Mouse (Mus musculus) erythroblast, embryonic 14.5 days (primary cell): Measurements from ENCODE around the gene Hist1h2bp. TPM values are rescaled to one million over a fixed set of nuclear protein-coding genes. Genes with fewer than 3 reads are reported as not detected.
"Not testable (repeated sequence)": the region's sequence is repeated elsewhere in the genome, so short reads cannot be mapped to it uniquely, and the experiment has no call there.

ENCODE experiments used
- H3K27me3 ChIP-seq: 2 replicates; pipeline ENCODE4 v1.6.1; 2012; ENCODE audit warnings: inconsistent platforms; ENCODE audit not compliant: control insufficient read depth
- H3K36me3 ChIP-seq: 2 replicates; pipeline ENCODE4 v1.6.1; 2012; ENCODE audit warnings: mild to moderate bottlenecking, inconsistent platforms; ENCODE audit not compliant: control insufficient read depth
- H3K4me1 ChIP-seq: 2 replicates; pipeline ENCODE4 v1.6.1; 2012; ENCODE audit warnings: inconsistent platforms; ENCODE audit not compliant: control insufficient read depth
- H3K4me3 ChIP-seq: replicated peaks from 2 replicates; pipeline ENCODE3; 2012; ENCODE audit warnings: moderate library complexity, mild to moderate bottlenecking, inconsistent platforms
- H3K9me3 ChIP-seq: 2 replicates; pipeline ENCODE4 v1.6.1; 2012; ENCODE audit warnings: low read length, inconsistent platforms, mixed read lengths; ENCODE audit not compliant: control insufficient read depth
- GATA1 ChIP-seq: IDR thresholded peaks from 2 replicates; pipeline ENCODE4 v1.6.1; 2012; ENCODE audit warnings: low read length, inconsistent platforms, mixed read lengths
- TAL1 ChIP-seq: IDR thresholded peaks from 3 replicates; pipeline ENCODE4 v1.6.1; 2012; ENCODE audit warnings: low read length, inconsistent platforms, mixed read lengths
- polyA plus RNA-seq: library from polyadenylated mRNA; stranded (reverse); fragments of >175 nt; gene quantifications from 2 replicates; pipeline ENCODE4 v1.2.3, GENCODE M21; 2012

Hist1h2bp gene
- polyA plus RNA-seq, 1 experiment, result 5.1 TPM

GRCm38 (mm10) chr13:21783255-21783617 is 4.0 kb upstream of the Hist1h2bp start, which contains the start of gene Hist1h3i:
Gene Hist1h3i (minus strand): TSS chr13:21783370.
- peak within 1 kb of the TSS; percentile 88 for H3K4me3 ChIP-seq
- H3K36me3 ChIP-seq, result peaks cover 8% of the 10 kb centered on the region
- H3K4me1 ChIP-seq, result peaks cover 73% of the 10 kb centered on the region
- peaks cover 2% of the 10 kb centered on the region; the same call in 1 of the 2 replicates for H3K9me3 ChIP-seq
- TF ChIP-seq GATA1 (no peak), TAL1 (no peak)
- H3K27me3 ChIP-seq, result no peaks in the 10 kb centered on the region

GRCm38 (mm10) chr13:21783734-21784161 is 3.5 kb upstream of the Hist1h2bp start:
- peaks cover 74% of the 10 kb centered on the region for H3K4me1 ChIP-seq
- H3K36me3 ChIP-seq, result peaks cover 8% of the 10 kb centered on the region
- TF ChIP-seq TAL1, result no peak
- no peak for TF ChIP-seq GATA1
- H3K27me3 ChIP-seq, result no peaks in the 10 kb centered on the region
- peaks cover 2% of the 10 kb centered on the region; the same call in 1 of the 2 replicates for H3K9me3 ChIP-seq
- H3K4me3 ChIP-seq, result peak overlapping the region; percentile 63

GRCm38 (mm10) chr13:21784311-21784710 is 3.0 kb upstream of the Hist1h2bp start:
- TF ChIP-seq GATA1 (no peak), TAL1 (no peak)
- Histone ChIP-seq H3K36me3 (peaks cover 8% of the 10 kb centered on the region), H3K4me1 (peaks cover 76% of the 10 kb centered on the region), H3K4me3 (peak overlapping the region; percentile 63), H3K27me3 (no peaks in the 10 kb centered on the region), H3K9me3 (peaks cover 2% of the 10 kb centered on the region; the same call in 1 of the 2 replicates)

- Histone ChIP-seq H3K9me3 (no peaks in the 10 kb centered on the region), H3K36me3 (no peaks in the 10 kb centered on the region), H3K27me3 (peaks cover 11% of the 10 kb centered on the region), H3K4me3 (peak overlapping the region; percentile 67), H3K4me1 (peaks cover 72% of the 10 kb centered on the region)
- TF ChIP-seq TAL1, result no peak
- no peak for TF ChIP-seq GATA1
These were observed 917 bp upstream of the Hist1h2bp start for GRCm38 (mm10) chr13:21786189-21786898.

- TF ChIP-seq GATA1, result no peak
- TF ChIP-seq TAL1, result no peak
- no peaks in the 10 kb centered on the region for H3K36me3 ChIP-seq
- peaks cover 59% of the 10 kb centered on the region for H3K4me1 ChIP-seq
- no peaks in the 10 kb centered on the region for H3K9me3 ChIP-seq
- H3K27me3 ChIP-seq, result peaks cover 11% of the 10 kb centered on the region
- peak overlapping the region; percentile 67 for H3K4me3 ChIP-seq
These were observed 716 bp downstream of the Hist1h2bp start for GRCm38 (mm10) chr13:21787760-21788593.

GRCm38 (mm10) chr13:21789925-21790324 is 2.7 kb downstream of the Hist1h2bp start:
- Histone ChIP-seq H3K27me3 (peaks cover 11% of the 10 kb centered on the region), H3K36me3 (no peaks in the 10 kb centered on the region), H3K4me3 (peak overlapping the region; percentile 31), H3K9me3 (no peaks in the 10 kb centered on the region), H3K4me1 (peaks cover 46% of the 10 kb centered on the region)
- no peak for TF ChIP-seq GATA1
- no peak for TF ChIP-seq TAL1

GRCm38 (mm10) chr13:21790601-21791283 is 3.5 kb downstream of the Hist1h2bp start:
- H3K9me3 ChIP-seq, result no peaks in the 10 kb centered on the region
- peak overlapping the region; percentile 42 for H3K4me3 ChIP-seq
- no peaks in the 10 kb centered on the region for H3K36me3 ChIP-seq
- peaks cover 11% of the 10 kb centered on the region for H3K27me3 ChIP-seq
- no peak for TF ChIP-seq GATA1
- TF ChIP-seq TAL1, result no peak
- H3K4me1 ChIP-seq, result peaks cover 38% of the 10 kb centered on the region

GRCm38 (mm10) chr13:21795584-21795983 is 8.3 kb downstream of the Hist1h2bp start:
- H3K4me3 ChIP-seq, result no peak overlapping the region
- no peaks in the 10 kb centered on the region for H3K9me3 ChIP-seq
- TF ChIP-seq GATA1, result no peak
- no peak for TF ChIP-seq TAL1
- peaks cover 5% of the 10 kb centered on the region for H3K27me3 ChIP-seq
- H3K36me3 ChIP-seq, result no peaks in the 10 kb centered on the region
- H3K4me1 ChIP-seq, result peaks cover 7% of the 10 kb centered on the region

GRCm38 (mm10) chr13:21797163-21797562 is 9.9 kb downstream of the Hist1h2bp start:
- not testable (repeated sequence) for H3K27me3 ChIP-seq, H3K9me3 ChIP-seq, H3K36me3 ChIP-seq, H3K4me3 ChIP-seq, H3K4me1 ChIP-seq

GRCm38 (mm10) chr13:21803058-21803457 is 15.8 kb downstream of the Hist1h2bp start:
- not testable (repeated sequence) for H3K4me3 ChIP-seq, H3K9me3 ChIP-seq, H3K27me3 ChIP-seq, H3K36me3 ChIP-seq, H3K4me1 ChIP-seq

GRCm38 (mm10) chr13:21810073-21810472 is 22.8 kb downstream of the Hist1h2bp start, which contains the start of the genes Hist1h2bq and Hist1h2ao:
Gene Hist1h2bq (minus strand): TSS chr13:21810197.
Gene Hist1h2ao (plus strand): TSS chr13:21810465.
- H3K9me3 ChIP-seq, H3K4me1 ChIP-seq, H3K4me3 ChIP-seq, H3K27me3 ChIP-seq, H3K36me3 ChIP-seq: not testable (repeated sequence)

GRCm38 (mm10) chr13:21811074-21811473 is 23.8 kb downstream of the Hist1h2bp start:
- H3K9me3 ChIP-seq, H3K27me3 ChIP-seq, H3K36me3 ChIP-seq, H3K4me3 ChIP-seq, H3K4me1 ChIP-seq: not testable (repeated sequence)
